Mouse (Mus musculus) gastrocnemius, postnatal 14 days (tissue): Measurements from ENCODE around the gene Ing3. TPM values are rescaled to one million over a fixed set of nuclear protein-coding genes. Genes with fewer than 3 reads are reported as not detected.
A peak's percentile ranks its signal among the peaks of the same experiment; 100 is the strongest.

Experiments used
- DNase-seq: peaks from one replicate; pipeline ENCODE4 v3.0.0; 2021; ENCODE audit warnings: mixed read lengths
- intact Hi-C: fragments of 180-260 bp; cut with DNase I; formaldehyde crosslinking; loops from one replicate; pipeline ENCODE4 v1.15.1; 2025; ENCODE audit warnings: low total_unique reads
- long read RNA-seq, 2 experiments: library from polyadenylated mRNA; stranded (forward); transcript quantifications; one replicate each; pipeline ENCODE4 v2.0.0; 2021
- total RNA-seq, 2 experiments: library from RNA; stranded (reverse); gene quantifications; 2 replicates each; pipeline ENCODE4 v1.2.3; 2021

Gene Ing3
- total RNA-seq, result 10 to 100 TPM; 10.6 to 12.0 TPM
- long read RNA-seq, experiment 1, result 0 reads
- long read RNA-seq, experiment 2, partial matches to known transcripts, result 0 of 1 reads
- long read RNA-seq, experiment 2, other reads (novel, unspliced or antisense), result 1 of 1 reads

GRCm38 (mm10) chr6:21949226-21949731, at the start of gene Ing3:
TSS of gene Ing3 (plus strand) at chr6:21949571.
- peak; percentile 98 for DNase-seq
- intact Hi-C loops, result loop anchor here (10.0 kb wide), 1 partner anchor 154 kb away; no protein-coding TSS in a partner anchor

- intact Hi-C loops, result no loop called here
Observed at GRCm38 (mm10) chr6:21909720-21910119, 39.7 kb upstream of the Ing3 start.

GRCm38 (mm10) chr6:21910804-21911203, 38.6 kb upstream of the Ing3 start:
- DNase-seq, result no peak
- intact Hi-C loops, result no loop called here

More at GRCm38 (mm10) chr6:21909720-21910119, 39.7 kb upstream of the Ing3 start:
- DNase-seq, result no peak

- intact Hi-C loops, result no loop called here
- no peak for DNase-seq
Observed at GRCm38 (mm10) chr6:21916591-21916990, 32.8 kb upstream of the Ing3 start.

- intact Hi-C loops, result no loop called here
Observed at GRCm38 (mm10) chr6:21924150-21924549, 25.2 kb upstream of the Ing3 start.

GRCm38 (mm10) chr6:21937981-21938635, 11.3 kb upstream of the Ing3 start:
- intact Hi-C loops, result no loop called here
- no peak for DNase-seq

More at GRCm38 (mm10) chr6:21924150-21924549, 25.2 kb upstream of the Ing3 start:
- no peak for DNase-seq

- peak; percentile 97 for DNase-seq
- intact Hi-C loops, result loop anchor here (10.0 kb wide), 1 partner anchor 155 kb away; no protein-coding TSS in a partner anchor
Observed at GRCm38 (mm10) chr6:21949771-21950448, 539 bp downstream of the Ing3 start.

GRCm38 (mm10) chr6:21950676-21951075, 1.3 kb downstream of the Ing3 start:
- no peak for DNase-seq
- intact Hi-C loops, result no loop called here

- DNase-seq, result no peak
- intact Hi-C loops, result no loop called here
Observed at GRCm38 (mm10) chr6:21955468-21955867, 6.1 kb downstream of the Ing3 start.

- intact Hi-C loops, result no loop called here
- no peak for DNase-seq
Observed at GRCm38 (mm10) chr6:21958922-21959321, 9.6 kb downstream of the Ing3 start.

- intact Hi-C loops, result no loop called here
Observed at GRCm38 (mm10) chr6:21959909-21960308, 10.5 kb downstream of the Ing3 start.

GRCm38 (mm10) chr6:21977532-21977931, 28.2 kb downstream of the Ing3 start:
- intact Hi-C loops, result no loop called here
- no peak for DNase-seq

More at GRCm38 (mm10) chr6:21959909-21960308, 10.5 kb downstream of the Ing3 start:
- no peak for DNase-seq

- no peak for DNase-seq
- intact Hi-C loops, result no loop called here
Observed at GRCm38 (mm10) chr6:21981114-21981513, 31.7 kb downstream of the Ing3 start.

- intact Hi-C loops, result loop anchor here (5.0 kb wide), 1 partner anchor 87 kb away; no protein-coding TSS in a partner anchor
- DNase-seq, result peak; percentile 47
Observed at GRCm38 (mm10) chr6:21984990-21985731, 35.8 kb downstream of the Ing3 start.

GRCm38 (mm10) chr6:21985732-21986540, 36.6 kb downstream of the Ing3 start, which contains the start of gene Cped1:
TSS of gene Cped1 (plus strand) at chr6:21985916.
- intact Hi-C loops, result loop anchor here (5.0 kb wide), 1 partner anchor 86 kb away; no protein-coding TSS in a partner anchor
- peak; percentile 77 for DNase-seq

GRCm38 (mm10) chr6:21986660-21987331, 37.4 kb downstream of the Ing3 start:
- intact Hi-C loops, result loop anchor here (5.0 kb wide), 1 partner anchor 86 kb away; no protein-coding TSS in a partner anchor
- peak; percentile 50 for DNase-seq

GRCm38 (mm10) chr6:21987554-21987953, 38.2 kb downstream of the Ing3 start:
- intact Hi-C loops, result loop anchor here (5.0 kb wide), 1 partner anchor 85 kb away; no protein-coding TSS in a partner anchor
- no peak for DNase-seq

- intact Hi-C loops, result loop anchor here (5.0 kb wide), 1 partner anchor 84 kb away; no protein-coding TSS in a partner anchor
Observed at GRCm38 (mm10) chr6:21988296-21988695, 38.9 kb downstream of the Ing3 start.

More at GRCm38 (mm10) chr6:21988296-21988695, 38.9 kb downstream of the Ing3 start:
- DNase-seq, result no peak
